In genomic region chr4:56028441-56028840, GRCm38 (mm10) we compare ENCODE assay signal across 34 mouse cellular contexts.
"Had no signal": no experiment of that assay in that cellular context is flagged by ENCODE, and none has a peak within 500 bp of the region (broad histone marks: within the 10 kb centered on the region; RNA-seq: fewer than 3 reads in every experiment).

No protein-coding gene starts in this region.

- H3K27ac ChIP-seq: heart, embryonic 10.5 days; heart, embryonic 13.5 days; heart, embryonic 15.5 days; hindbrain, embryonic 10.5 days; hindbrain, embryonic 12.5 days; hindbrain, embryonic 13.5 days; hindbrain, embryonic 14.5 days; hindbrain, embryonic 15.5 days; hindbrain, postnatal 0 days; intestine, embryonic 15.5 days; kidney, embryonic 15.5 days; kidney, postnatal 0 days; layer of hippocampus, adult 2 months had no signal

- H3K9me3 ChIP-seq: heart, embryonic 10.5 days; heart, embryonic 12.5 days; heart, embryonic 13.5 days; heart, embryonic 15.5 days; hindbrain, embryonic 10.5 days; hindbrain, embryonic 12.5 days; hindbrain, embryonic 13.5 days; hindbrain, embryonic 15.5 days; intestine, embryonic 15.5 days; kidney, embryonic 15.5 days had no signal

- H3K4me2 ChIP-seq: heart, embryonic 12.5 days; heart, embryonic 13.5 days; heart, embryonic 15.5 days; hindbrain, embryonic 12.5 days; hindbrain, embryonic 13.5 days; hindbrain, embryonic 14.5 days; hindbrain, embryonic 15.5 days; intestine, embryonic 15.5 days; kidney, embryonic 15.5 days had no signal

- H3K4me1 ChIP-seq: heart, embryonic 10.5 days; hindbrain, embryonic 10.5 days; hindbrain, embryonic 12.5 days; hindbrain, embryonic 13.5 days; hindbrain, embryonic 15.5 days; intestine, embryonic 15.5 days; kidney, embryonic 15.5 days had no signal

- H3K4me3 ChIP-seq: heart, embryonic 10.5 days; heart, embryonic 12.5 days; heart, embryonic 13.5 days; heart, embryonic 15.5 days; hindbrain, embryonic 10.5 days; hindbrain, embryonic 12.5 days; hindbrain, embryonic 13.5 days; hindbrain, embryonic 15.5 days; intestine, embryonic 15.5 days; kidney, embryonic 15.5 days; layer of hippocampus, adult 2 months had no signal

- ATAC-seq: hindbrain, embryonic 16.5 days; hindbrain, postnatal 0 days; inflammation-experienced regulatory T-cells, adult 6 months; intestine, embryonic 15.5 days; intestine, embryonic 16.5 days; intestine, postnatal 0 days had no signal

- H3K36me3 ChIP-seq: heart, embryonic 10.5 days; heart, embryonic 12.5 days; heart, embryonic 13.5 days; heart, embryonic 15.5 days; hindbrain, embryonic 10.5 days; hindbrain, embryonic 12.5 days; hindbrain, embryonic 13.5 days; hindbrain, embryonic 15.5 days; intestine, embryonic 15.5 days; kidney, embryonic 15.5 days had no signal

- H3K9ac ChIP-seq: heart, embryonic 12.5 days; heart, embryonic 13.5 days; heart, embryonic 15.5 days; hindbrain, embryonic 12.5 days; hindbrain, embryonic 13.5 days; hindbrain, embryonic 14.5 days; hindbrain, embryonic 15.5 days; intestine, embryonic 15.5 days; kidney, embryonic 15.5 days had no signal

- H3K27me3 ChIP-seq: heart, embryonic 12.5 days; heart, embryonic 13.5 days; heart, embryonic 15.5 days; hindbrain, embryonic 12.5 days; hindbrain, embryonic 13.5 days; hindbrain, embryonic 15.5 days; intestine, embryonic 15.5 days; kidney, embryonic 15.5 days had no signal

- DNase-seq: heart, postnatal 10 days; heart, postnatal 14 days; heart, postnatal 36 days; heart, postnatal 4 days; kidney, adult 11 months; kidney, adult 18-20 months; kidney, adult 2 months; kidney, adult 8-10 months; kidney, adult 9 months; kidney, postnatal 10 days; kidney, postnatal 14 days; kidney, postnatal 25 days; kidney, postnatal 36 days; kidney, postnatal 4 days; layer of hippocampus, adult 9-11 months; layer of hippocampus, postnatal 36 days had no signal
